Mouse (Mus musculus): ENCODE results near the gene Uhrf1. TPM values are rescaled to one million over a fixed set of nuclear protein-coding genes. Genes with fewer than 3 reads are reported as not detected.

Uhrf1 gene
- polyA plus RNA-seq, 1 experiment from 2014 or later = 147 TPM

- no peak for TF ChIP-seq CTCF (IDR thresholded peaks at IDR 0.05; ENCODE audit: low read depth)
- DNase-seq (peak; percentile 46), ATAC-seq (ENCODE audit: insufficient read depth) (no peak)
- peaks cover 8% of the 10 kb centered on the region; the same call in 1 of the 2 replicates for H3K4me1 ChIP-seq (ENCODE audit: insufficient read depth)
- H3K4me3 ChIP-seq (ENCODE audit: low read depth, low read length) = no peak overlapping the region
- no peaks in the 10 kb centered on the region for H3K27me3 ChIP-seq (ENCODE audit: insufficient read depth, low read length)
- 71% methylated on average over 15 of the region's 15 CpGs for WGBS
- H3K9me3 ChIP-seq (ENCODE audit: low read depth, low read length) = no peaks in the 10 kb centered on the region
- H3K27ac ChIP-seq (ENCODE audit: low read depth) = no peak overlapping the region
- peaks cover 93% of the 10 kb centered on the region for H3K36me3 ChIP-seq (ENCODE audit: insufficient read depth)
- H3K9ac ChIP-seq = no peak overlapping the region
- no peak overlapping the region for H3K4me2 ChIP-seq
Measured at GRCm38 (mm10) chr17:56309191-56309945, 6.2 kb downstream of the Uhrf1 start.

GRCm38 (mm10) chr17:56324419-56324818 lies 21.3 kb downstream of the Uhrf1 start:
- no peaks in the 10 kb centered on the region for H3K27me3 ChIP-seq (ENCODE audit: insufficient read depth, low read length)
- H3K4me3 ChIP-seq (ENCODE audit: low read depth, low read length) = no peak overlapping the region
- ATAC-seq (ENCODE audit: insufficient read depth) (no peak), DNase-seq (peak; percentile 19)
- H3K9me3 ChIP-seq (ENCODE audit: low read depth, low read length) = no peaks in the 10 kb centered on the region
- no peak for TF ChIP-seq CTCF (IDR thresholded peaks at IDR 0.05; ENCODE audit: low read depth)
- H3K4me1 ChIP-seq (ENCODE audit: insufficient read depth) = no peaks in the 10 kb centered on the region; the same call in 1 of the 2 replicates
- no peak overlapping the region; the same call in 1 of the 2 replicates for H3K4me2 ChIP-seq
- no peak overlapping the region for H3K9ac ChIP-seq
- peaks cover 48% of the 10 kb centered on the region for H3K36me3 ChIP-seq (ENCODE audit: insufficient read depth)
- WGBS = 62% methylated on average over 3 of the region's 3 CpGs
- H3K27ac ChIP-seq (ENCODE audit: low read depth) = 0 out of 2 replicates have a peak overlapping the region, but pooled peaks have one; percentile 12

DNA sequence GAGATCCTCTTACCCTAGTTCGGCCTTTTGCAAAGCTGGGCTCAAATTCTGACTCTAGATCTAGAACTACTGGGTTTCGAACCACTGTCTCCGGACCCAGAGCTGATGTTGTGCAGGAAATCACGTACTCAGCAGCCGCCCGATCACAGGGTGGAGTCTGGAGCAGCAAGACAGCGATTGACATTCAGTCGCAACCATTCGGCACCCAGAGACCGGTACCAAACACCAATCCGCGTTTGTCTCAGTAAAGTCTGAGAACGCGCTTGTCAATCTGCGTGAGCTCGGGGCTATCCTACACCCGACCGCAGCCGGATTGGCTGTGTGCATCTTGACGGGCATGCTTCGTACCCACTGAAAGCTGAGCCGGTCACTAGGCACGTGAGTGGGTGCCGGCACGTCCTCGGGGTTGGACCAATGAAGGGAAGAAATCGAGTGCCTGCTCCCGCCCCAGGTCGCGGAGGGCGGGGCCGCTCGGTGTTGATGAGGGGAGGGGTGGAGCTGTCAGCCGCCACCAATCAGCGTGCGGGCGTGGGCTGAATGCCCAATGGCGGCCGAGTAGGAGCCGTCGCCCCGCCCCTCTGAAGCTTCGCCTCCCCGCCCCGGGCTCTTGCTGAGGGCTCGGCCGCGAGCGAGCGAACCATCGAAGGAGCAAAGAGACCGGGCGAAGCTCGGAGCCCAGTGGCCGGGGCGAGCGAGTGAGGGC lies 22.5 kb downstream of the Uhrf1 start, which contains the start of gene Kdm4b:
Gene Kdm4b (plus strand): TSS at position 613 of the 703 bp plus-strand sequence.
- peak within 1 kb of the TSS; percentile 96 for H3K27ac ChIP-seq (ENCODE audit: low read depth)
- TF ChIP-seq CTCF (IDR thresholded peaks at IDR 0.05; ENCODE audit: low read depth) = no peak
- peak; percentile 100 for ATAC-seq (ENCODE audit: insufficient read depth)
- H3K4me2 ChIP-seq = peak within 1 kb of the TSS; percentile 98
- no peaks in the 10 kb centered on the region for H3K27me3 ChIP-seq (ENCODE audit: insufficient read depth, low read length)
- peak; percentile 99 for DNase-seq
- H3K36me3 ChIP-seq (ENCODE audit: insufficient read depth) = peaks cover 36% of the 10 kb centered on the region
- H3K4me3 ChIP-seq (ENCODE audit: low read depth, low read length) = peak within 1 kb of the TSS; percentile 89
- no peaks in the 10 kb centered on the region for H3K9me3 ChIP-seq (ENCODE audit: low read depth, low read length)
- H3K9ac ChIP-seq = peak within 1 kb of the TSS; percentile 89
- under 1% methylated on average over 57 of the region's 57 CpGs for WGBS
- H3K4me1 ChIP-seq (ENCODE audit: insufficient read depth) = no peaks in the 10 kb centered on the region; the same call in 1 of the 2 replicates

- TF ChIP-seq CTCF (IDR thresholded peaks at IDR 0.05; ENCODE audit: low read depth) = no peak
- H3K4me2 ChIP-seq = peak overlapping the region; percentile 98
- WGBS = 2% methylated on average over 65 of the region's 67 CpGs
- H3K4me1 ChIP-seq (ENCODE audit: insufficient read depth) = no peaks in the 10 kb centered on the region; the same call in 1 of the 2 replicates
- no peaks in the 10 kb centered on the region for H3K9me3 ChIP-seq (ENCODE audit: low read depth, low read length)
- peak overlapping the region; percentile 96 for H3K27ac ChIP-seq (ENCODE audit: low read depth)
- H3K4me3 ChIP-seq (ENCODE audit: low read depth, low read length) = peak overlapping the region; percentile 89
- peak; percentile 54 for ATAC-seq (ENCODE audit: insufficient read depth)
- DNase-seq = peak; percentile 55
- H3K27me3 ChIP-seq (ENCODE audit: insufficient read depth, low read length) = no peaks in the 10 kb centered on the region
- peak overlapping the region; percentile 89 for H3K9ac ChIP-seq
- H3K36me3 ChIP-seq (ENCODE audit: insufficient read depth) = peaks cover 27% of the 10 kb centered on the region
Measured at GRCm38 (mm10) chr17:56326153-56327147, 23.3 kb downstream of the Uhrf1 start.

DNA sequence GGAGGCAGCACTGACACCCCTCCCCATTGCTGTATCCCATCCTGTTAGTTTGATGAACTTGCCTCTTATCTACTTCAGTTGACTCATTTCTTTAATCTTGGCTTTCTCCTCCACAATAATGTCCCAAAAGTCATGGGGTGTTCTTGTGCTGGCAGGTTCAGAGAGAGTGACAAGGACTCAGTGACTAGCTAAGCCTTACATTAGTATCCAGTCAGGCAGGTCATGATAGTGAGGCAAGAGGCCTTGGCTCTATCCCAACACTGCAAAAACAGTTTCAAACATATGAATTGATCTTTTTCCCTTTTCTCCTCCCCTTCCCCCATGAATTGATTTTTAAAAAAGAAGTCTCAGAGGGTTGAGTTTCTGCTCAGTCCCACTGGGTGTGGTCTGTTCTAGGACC lies 26.1 kb downstream of the Uhrf1 start:
- no peaks in the 10 kb centered on the region for H3K27me3 ChIP-seq (ENCODE audit: insufficient read depth, low read length)
- no peak overlapping the region for H3K9ac ChIP-seq
- H3K4me3 ChIP-seq (ENCODE audit: low read depth, low read length) = no peak overlapping the region
- no peaks in the 10 kb centered on the region; the same call in 1 of the 2 replicates for H3K4me1 ChIP-seq (ENCODE audit: insufficient read depth)
- TF ChIP-seq CTCF (IDR thresholded peaks at IDR 0.05; ENCODE audit: low read depth) = no peak
- ATAC-seq (ENCODE audit: insufficient read depth) (no peak), DNase-seq (no peak)
- H3K27ac ChIP-seq (ENCODE audit: low read depth) = no peak overlapping the region
- H3K36me3 ChIP-seq (ENCODE audit: insufficient read depth) = peaks cover 5% of the 10 kb centered on the region
- no peak overlapping the region for H3K4me2 ChIP-seq
- no peaks in the 10 kb centered on the region for H3K9me3 ChIP-seq (ENCODE audit: low read depth, low read length)

- ATAC-seq (ENCODE audit: insufficient read depth) (no peak), DNase-seq (no peak)
- H3K27ac ChIP-seq (ENCODE audit: low read depth) = no peak overlapping the region
- no peaks in the 10 kb centered on the region; the same call in 1 of the 2 replicates for H3K4me1 ChIP-seq (ENCODE audit: insufficient read depth)
- no peaks in the 10 kb centered on the region for H3K9me3 ChIP-seq (ENCODE audit: low read depth, low read length)
- H3K27me3 ChIP-seq (ENCODE audit: insufficient read depth, low read length) = no peaks in the 10 kb centered on the region
- no peak overlapping the region for H3K9ac ChIP-seq
- no peak for TF ChIP-seq CTCF (IDR thresholded peaks at IDR 0.05; ENCODE audit: low read depth)
- H3K4me3 ChIP-seq (ENCODE audit: low read depth, low read length) = no peak overlapping the region
- 68% methylated on average over 3 of the region's 3 CpGs for WGBS
- 0 out of 2 replicates have a peak, but pooled peaks cover 3% of the 10 kb centered on the region for H3K36me3 ChIP-seq (ENCODE audit: insufficient read depth)
- H3K4me2 ChIP-seq = no peak overlapping the region
Measured at GRCm38 (mm10) chr17:56330345-56330744, 27.2 kb downstream of the Uhrf1 start.

Measured in lung, embryonic 14.5 days (tissue).